Mouse (Mus musculus) bone marrow macrophage, adult 2 months (primary cell): ENCODE data around the gene Picalm. TPM values are rescaled to one million over a fixed set of nuclear protein-coding genes. Genes with fewer than 3 reads are reported as not detected.

ENCODE experiments used
- H3K27ac ChIP-seq: 2 replicates; pipeline ENCODE4 v1.5.1; 2012; ENCODE audit warnings: low read depth, low read length; ENCODE audit not compliant: insufficient read depth
- H3K4me1 ChIP-seq: 2 replicates; pipeline ENCODE4 v1.6.1; 2012; ENCODE audit warnings: low read length; ENCODE audit not compliant: control insufficient read depth, insufficient read depth
- H3K4me3 ChIP-seq: 2 replicates; pipeline ENCODE4 v1.5.1; 2012; ENCODE audit warnings: mild to moderate bottlenecking, low read length, moderate library complexity; ENCODE audit not compliant: insufficient read depth
- CTCF ChIP-seq: IDR thresholded peaks from 2 replicates; pipeline ENCODE4 v1.5.1; 2012; ENCODE audit warnings: low read depth, mild to moderate bottlenecking, low read length, moderate library complexity
- POLR2A ChIP-seq: IDR thresholded peaks from 2 replicates; pipeline ENCODE4 v1.6.1; 2012; ENCODE audit warnings: mild to moderate bottlenecking, low read depth, low read length, borderline replicate concordance
- polyA plus RNA-seq: library from polyadenylated mRNA; stranded (reverse); fragments of >200 nt; gene quantifications from 2 replicates; pipeline ENCODE4 v1.2.4, GENCODE M21; 2012; ENCODE audit not compliant: missing spikeins, insufficient read depth, insufficient read length

The Picalm gene
- polyA plus RNA-seq, 1 experiment = 430 TPM

- Histone ChIP-seq H3K4me1 (peaks cover 16% of the 10 kb centered on the region), H3K27ac (peak overlapping the region; percentile 80), H3K4me3 (peak overlapping the region; percentile 80)
- no peak for TF ChIP-seq POLR2A
- TF ChIP-seq CTCF = no peak
These were observed 725 bp downstream of the Picalm start for GRCm38 (mm10) chr7:90130501-90131375.

GRCm38 (mm10) chr7:90131376-90131651 is 1.3 kb downstream of the Picalm start:
- no peak for TF ChIP-seq CTCF
- no peak for TF ChIP-seq POLR2A
- Histone ChIP-seq H3K4me3 (peak overlapping the region; percentile 80), H3K4me1 (peaks cover 16% of the 10 kb centered on the region), H3K27ac (peak overlapping the region; percentile 80)

GRCm38 (mm10) chr7:90131831-90132241 is 1.8 kb downstream of the Picalm start:
- TF ChIP-seq POLR2A (no peak), CTCF (no peak)
- peak overlapping the region; percentile 80 for H3K4me3 ChIP-seq
- H3K4me1 ChIP-seq = peaks cover 18% of the 10 kb centered on the region
- H3K27ac ChIP-seq = peak overlapping the region; percentile 38; the same call in 1 of the 2 replicates

GRCm38 (mm10) chr7:90132322-90132721 is 2.3 kb downstream of the Picalm start:
- no peak overlapping the region for H3K27ac ChIP-seq
- TF ChIP-seq POLR2A = no peak
- TF ChIP-seq CTCF = no peak
- peak overlapping the region; percentile 80 for H3K4me3 ChIP-seq
- H3K4me1 ChIP-seq = peaks cover 20% of the 10 kb centered on the region

GRCm38 (mm10) chr7:90136736-90137135 is 6.7 kb downstream of the Picalm start:
- Histone ChIP-seq H3K27ac (no peak overlapping the region), H3K4me3 (no peak overlapping the region), H3K4me1 (peaks cover 19% of the 10 kb centered on the region)
- TF ChIP-seq POLR2A (no peak), CTCF (no peak)

- no peak overlapping the region for H3K4me3 ChIP-seq
- peaks cover 20% of the 10 kb centered on the region for H3K4me1 ChIP-seq
- H3K27ac ChIP-seq = no peak overlapping the region
- no peak for TF ChIP-seq POLR2A
- no peak for TF ChIP-seq CTCF
These were observed 8.3 kb downstream of the Picalm start for GRCm38 (mm10) chr7:90138359-90138758.

GRCm38 (mm10) chr7:90140290-90140689 is 10.3 kb downstream of the Picalm start:
- no peak overlapping the region for H3K27ac ChIP-seq
- peaks cover 19% of the 10 kb centered on the region for H3K4me1 ChIP-seq
- TF ChIP-seq CTCF (no peak), POLR2A (no peak)
- no peak overlapping the region for H3K4me3 ChIP-seq

- peaks cover 27% of the 10 kb centered on the region for H3K4me1 ChIP-seq
- no peak overlapping the region for H3K27ac ChIP-seq
- no peak overlapping the region for H3K4me3 ChIP-seq
- TF ChIP-seq POLR2A = no peak
These were observed 14.3 kb downstream of the Picalm start for GRCm38 (mm10) chr7:90144275-90144674.

GRCm38 (mm10) chr7:90144971-90145370 is 15.0 kb downstream of the Picalm start:
- H3K4me1 ChIP-seq = peaks cover 29% of the 10 kb centered on the region
- no peak for TF ChIP-seq POLR2A
- no peak overlapping the region for H3K27ac ChIP-seq
- H3K4me3 ChIP-seq = no peak overlapping the region

GRCm38 (mm10) chr7:90145376-90145775 is 15.4 kb downstream of the Picalm start:
- Histone ChIP-seq H3K27ac (no peak overlapping the region), H3K4me1 (peaks cover 29% of the 10 kb centered on the region)
- TF ChIP-seq CTCF (no peak), POLR2A (no peak)

GRCm38 (mm10) chr7:90145897-90146296 is 15.9 kb downstream of the Picalm start:
- Histone ChIP-seq H3K27ac (no peak overlapping the region), H3K4me1 (peaks cover 28% of the 10 kb centered on the region), H3K4me3 (no peak overlapping the region)
- no peak for TF ChIP-seq CTCF
- TF ChIP-seq POLR2A = no peak

More at GRCm38 (mm10) chr7:90145376-90145775, 15.4 kb downstream of the Picalm start:
- no peak overlapping the region for H3K4me3 ChIP-seq

GRCm38 (mm10) chr7:90146321-90146720 is 16.3 kb downstream of the Picalm start:
- TF ChIP-seq POLR2A = no peak
- no peak for TF ChIP-seq CTCF
- Histone ChIP-seq H3K27ac (no peak overlapping the region), H3K4me1 (peaks cover 25% of the 10 kb centered on the region), H3K4me3 (no peak overlapping the region)
